Mouse (Mus musculus) urinary bladder, postnatal 0 days (tissue): Measurements from ENCODE around the gene Gm12117. TPM values are rescaled to one million over a fixed set of nuclear protein-coding genes. Genes with fewer than 3 reads are reported as not detected.

Experiments
- polyA plus RNA-seq: library from polyadenylated mRNA; unstranded; fragments of >200 nt; fragmentation: Nextera tagmentation; extraction: Ambion mirVana; gene quantifications from 2 replicates; pipeline ENCODE4 v1.2.1, GENCODE M21; 2015

The Gm12117 gene
- polyA plus RNA-seq: not detected in 2 replicates

DNA sequence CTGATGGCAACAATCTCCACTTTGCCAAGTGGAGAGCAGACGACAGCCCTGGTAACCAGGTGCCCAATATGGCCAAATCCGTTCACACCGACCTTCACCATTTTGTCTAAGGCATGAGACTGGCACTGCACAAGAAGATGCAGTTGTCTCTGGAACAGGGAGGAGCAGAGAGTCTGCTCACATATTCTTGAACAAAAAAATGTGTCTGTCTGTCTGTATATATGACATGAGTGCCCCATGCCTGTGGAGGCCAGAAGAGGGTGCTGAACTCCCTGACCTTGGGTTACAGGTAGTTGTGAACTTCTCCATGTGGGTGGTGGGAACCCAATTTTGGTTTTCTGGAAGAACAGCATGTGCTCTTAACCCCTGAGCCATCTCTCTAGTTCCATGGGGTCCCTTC, at the start of gene Gm12117:
Gene Gm12117, minus strand, starts transcription at position 101 of the 400 bp plus-strand sequence.

Other genes with a start within 250 kb of the Gm12117 start
- 1.9 and 3.0 TPM in 2 replicates for gene Fgf18, start 129.3 kb downstream of the Gm12117 start, polyA plus RNA-seq
- gene Npm1, start 113.5 kb downstream of the Gm12117 start, polyA plus RNA-seq: 425 and 446 TPM in 2 replicates
- not detected in 2 replicates for gene Tlx3, start 73.1 kb downstream of the Gm12117 start, polyA plus RNA-seq
- gene Ranbp17, start 237.0 kb upstream of the Gm12117 start, polyA plus RNA-seq: 2.9 and 3.5 TPM in 2 replicates